Mouse (Mus musculus) left cerebral cortex, adult 11 months (tissue): ENCODE data around the gene Myl6b.

Source experiments
- DNase-seq: peaks from one replicate; pipeline ENCODE4 v3.0.0; 2022; ENCODE audit warnings: low spot score

The Myl6b gene

DNA sequence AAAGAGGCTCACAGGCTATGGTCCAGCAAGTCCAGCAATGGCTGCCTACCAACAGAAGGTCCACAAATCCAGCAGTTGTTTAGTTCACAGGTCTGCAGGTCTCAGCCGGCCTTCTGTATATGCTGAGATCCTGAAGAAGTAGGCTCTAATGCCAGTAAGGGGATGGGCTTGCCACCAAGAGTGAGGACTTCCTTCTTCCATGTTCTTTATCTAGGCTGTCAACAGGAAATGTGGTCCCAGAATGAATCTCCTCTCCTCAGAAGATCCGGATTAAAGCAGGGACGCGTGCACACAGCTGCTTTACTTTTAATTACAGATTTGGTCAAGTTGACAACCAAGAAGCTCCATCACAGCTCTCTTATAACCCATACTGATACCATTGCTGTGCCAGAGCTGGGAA is 53.1 kb downstream of the Myl6b start:
- no peak for DNase-seq

DNA sequence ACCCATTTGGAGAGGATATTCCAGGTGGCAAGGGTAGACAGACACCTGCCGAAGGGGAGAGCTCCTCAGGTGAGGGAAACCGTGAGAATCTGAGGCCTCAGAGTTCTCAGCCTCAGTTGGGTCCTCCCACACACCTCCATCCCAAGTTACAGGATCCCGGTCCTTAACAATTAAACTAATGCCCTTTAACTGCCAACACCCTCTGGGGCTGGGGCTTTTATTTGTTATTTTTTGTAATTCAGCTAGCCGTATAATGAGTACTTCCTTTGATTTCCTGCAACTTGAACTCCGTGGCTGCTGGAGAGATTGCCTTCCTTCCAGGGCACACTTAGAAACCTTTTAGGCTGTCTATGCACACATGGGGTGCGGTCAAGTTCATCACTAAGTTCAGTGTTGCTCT is 54.1 kb downstream of the Myl6b start:
- no peak for DNase-seq
